Mouse (Mus musculus) neural tube, embryonic 11.5 days (tissue): ENCODE data around the gene Olfm2. TPM values are rescaled to one million over a fixed set of nuclear protein-coding genes. Genes with fewer than 3 reads are reported as not detected.
"Not testable (repeated sequence)": the region's sequence is repeated elsewhere in the genome, so short reads cannot be mapped to it uniquely, and the experiment has no call there.

Experiments used
- ATAC-seq: fragments of 200-750 bp; cut with Nextera tagmentation; 2 replicates; pipeline ENCODE4 v1.8.0; 2017; ENCODE audit warnings: moderate number of reproducible peaks, mild to moderate bottlenecking, moderate TSS enrichment, moderate library complexity; ENCODE audit not compliant: insufficient read depth, low FRiP score, low TSS enrichment
- DNase-seq: peaks from one replicate; pipeline ENCODE4 v3.0.0-alpha.2; 2015; ENCODE audit warnings: low spot score
- H3K27ac ChIP-seq: fragments of 300-500 bp; sonication (generic); 2 replicates; pipeline ENCODE4 v1.5.1; 2014; ENCODE audit warnings: low read depth, mild to moderate bottlenecking, low read length
- H3K27me3 ChIP-seq: fragments of 300-500 bp; sonication (generic); 2 replicates; pipeline ENCODE4 v1.6.1; 2014; ENCODE audit warnings: mild to moderate bottlenecking, low read length, mixed read lengths; ENCODE audit not compliant: control insufficient read depth, insufficient read depth
- H3K36me3 ChIP-seq: fragments of 300-500 bp; sonication (generic); 2 replicates; pipeline ENCODE4 v1.6.1; 2014; ENCODE audit warnings: mild to moderate bottlenecking, low read length, moderate library complexity, mixed read lengths; ENCODE audit not compliant: control insufficient read depth, insufficient read depth
- H3K4me1 ChIP-seq: fragments of 300-500 bp; sonication (generic); 2 replicates; pipeline ENCODE4 v1.6.1; 2014; ENCODE audit warnings: low read length, mixed read lengths; ENCODE audit not compliant: control insufficient read depth, insufficient read depth
- H3K4me2 ChIP-seq: fragments of 300-500 bp; sonication (generic); 2 replicates; pipeline ENCODE4 v1.6.1; 2014; ENCODE audit warnings: low read depth, mild to moderate bottlenecking, moderate library complexity
- H3K4me3 ChIP-seq: fragments of 300-500 bp; sonication (generic); 2 replicates; pipeline ENCODE4 v1.5.1; 2014; ENCODE audit warnings: low read depth, low read length
- H3K9ac ChIP-seq: fragments of 300-500 bp; sonication (generic); 2 replicates; pipeline ENCODE4 v1.6.1; 2014; ENCODE audit warnings: mild to moderate bottlenecking, low read length
- H3K9me3 ChIP-seq: fragments of 300-500 bp; sonication (generic); 2 replicates; pipeline ENCODE4 v1.6.1; 2016; ENCODE audit warnings: low read length; ENCODE audit not compliant: control insufficient read depth
- WGBS: fragments of 180-500 bp; shearing (Covaris S2); extraction: QIAGEN DNeasy Blood & Tissue Kit; methylation state at CpG from one replicate; pipeline ENCODE4 v1.1.7; 2014; 5-methylcytosine and 5-hydroxymethylcytosine counted together
- polyA plus RNA-seq: library from polyadenylated mRNA; unstranded; fragments of >200 nt; fragmentation: Nextera tagmentation; extraction: Ambion mirVana; gene quantifications from 2 replicates; pipeline ENCODE4 v1.2.1, GENCODE M21; 2014

Gene Olfm2
- polyA plus RNA-seq, 1 experiment from 2014 or later = 88.4 TPM

DNA sequence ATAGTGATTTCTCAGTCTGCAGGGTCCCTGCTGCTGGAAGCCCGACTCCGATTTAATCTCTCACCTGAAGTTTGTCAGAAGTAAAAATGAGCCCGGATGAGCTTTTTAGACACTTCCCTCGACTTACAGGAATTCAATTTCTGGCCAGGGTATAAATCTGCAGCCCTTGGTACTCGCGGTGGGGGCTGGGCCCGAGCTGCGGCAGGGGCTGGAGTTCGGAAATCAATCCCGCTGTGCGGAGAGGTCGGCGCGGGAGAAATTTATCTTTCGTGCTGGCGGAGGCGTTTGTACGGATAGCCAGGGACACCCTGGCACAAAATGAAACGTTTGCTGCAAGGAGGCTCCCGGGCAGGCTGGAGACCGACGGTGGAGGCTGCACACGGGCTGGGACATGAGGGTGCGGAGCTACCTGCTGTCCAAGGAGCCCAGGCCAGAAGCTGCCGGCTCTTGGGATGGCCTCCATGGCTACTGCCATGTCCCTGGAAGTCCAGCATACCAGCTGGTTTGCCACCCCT is 51.4 kb downstream of the Olfm2 start:
- Histone ChIP-seq H3K36me3 (no peaks in the 10 kb centered on the region), H3K27ac (peak overlapping the region; percentile 64; the same call in 1 of the 2 replicates), H3K4me1 (peaks cover 44% of the 10 kb centered on the region), H3K27me3 (no peaks in the 10 kb centered on the region), H3K9me3 (no peaks in the 10 kb centered on the region), H3K4me3 (no peak overlapping the region), H3K4me2 (peak overlapping the region; percentile 44), H3K9ac (peak overlapping the region; percentile 44)
- DNase-seq (peak; percentile 57), ATAC-seq (no peak)
- 3% methylated on average over 25 of the region's 25 CpGs for WGBS

DNA sequence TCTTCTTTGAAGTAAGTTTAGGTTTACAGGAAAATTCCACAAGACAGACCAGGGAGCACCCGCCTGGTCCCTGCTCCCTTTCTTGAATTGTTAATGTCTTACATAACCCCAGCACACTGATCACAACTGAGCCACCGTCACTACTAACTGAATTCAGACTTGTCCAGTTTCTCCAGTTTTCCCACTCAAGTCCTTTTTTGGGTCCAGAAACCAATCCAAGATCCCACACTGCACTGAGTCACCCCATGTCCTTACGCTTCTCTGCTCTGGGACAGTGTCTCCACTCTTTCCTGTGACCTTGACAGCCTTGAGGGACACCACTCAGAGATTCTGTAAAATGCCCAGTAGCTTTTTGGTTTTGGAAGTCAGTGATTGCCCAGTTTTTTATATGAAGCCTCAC is 53.3 kb downstream of the Olfm2 start:
- H3K4me3 ChIP-seq = no peak overlapping the region
- no peak overlapping the region for H3K4me2 ChIP-seq
- ATAC-seq (no peak), DNase-seq (no peak)
- 89% methylated on average over 3 of the region's 3 CpGs for WGBS
- H3K27me3 ChIP-seq = no peaks in the 10 kb centered on the region
- H3K9me3 ChIP-seq = no peaks in the 10 kb centered on the region
- H3K4me1 ChIP-seq = peaks cover 45% of the 10 kb centered on the region
- no peaks in the 10 kb centered on the region for H3K36me3 ChIP-seq
- no peak overlapping the region for H3K27ac ChIP-seq
- H3K9ac ChIP-seq = no peak overlapping the region

DNA sequence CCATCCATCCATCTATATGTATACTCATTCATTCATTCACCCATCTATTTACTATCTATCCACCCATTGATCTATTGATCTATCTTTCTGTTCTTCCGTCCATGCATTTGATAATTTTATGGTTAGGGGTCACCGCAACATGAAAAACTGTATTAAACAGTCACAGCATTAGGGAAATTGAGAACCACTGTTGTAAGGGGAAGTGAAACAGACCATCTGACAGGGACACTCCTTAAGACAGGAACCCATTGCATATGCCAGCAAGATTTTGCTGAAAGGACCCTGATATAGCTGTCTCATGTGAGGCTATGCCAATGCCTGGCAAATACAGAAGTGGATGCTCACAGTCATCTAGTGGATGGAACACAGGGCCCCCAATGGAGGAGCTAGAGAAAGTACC is 55.7 kb downstream of the Olfm2 start:
- not testable (repeated sequence) for H3K36me3 ChIP-seq, H3K4me2 ChIP-seq, H3K9me3 ChIP-seq, H3K9ac ChIP-seq, H3K27me3 ChIP-seq, ATAC-seq, DNase-seq, H3K4me3 ChIP-seq, H3K27ac ChIP-seq
- WGBS = 84% methylated on average over 2 of the region's 2 CpGs
- H3K4me1 ChIP-seq = peaks cover 30% of the 10 kb centered on the region

DNA sequence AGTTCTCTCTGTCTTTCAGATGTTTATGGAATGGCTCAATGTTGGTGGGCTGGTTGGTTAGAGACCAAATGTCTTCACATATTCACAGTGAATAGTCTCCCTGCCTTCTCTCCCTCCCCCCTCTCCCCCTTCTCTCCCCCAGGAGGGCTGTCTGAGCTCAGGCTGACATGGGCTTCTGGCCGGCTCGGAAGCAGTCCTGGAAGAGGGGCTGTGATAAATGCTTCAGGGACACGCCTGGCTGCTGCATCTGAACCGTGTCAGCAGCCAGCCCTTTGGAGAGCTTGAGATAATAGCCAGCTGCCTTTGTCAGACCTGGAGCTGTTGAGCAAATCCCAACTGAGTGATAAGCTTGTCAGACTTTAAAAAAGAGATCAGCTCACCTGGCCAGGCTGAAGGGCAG is 56.2 kb downstream of the Olfm2 start:
- H3K36me3 ChIP-seq = no peaks in the 10 kb centered on the region
- peak overlapping the region; percentile 78 for H3K27ac ChIP-seq
- H3K27me3 ChIP-seq = no peaks in the 10 kb centered on the region
- no peak overlapping the region for H3K9ac ChIP-seq
- no peak overlapping the region for H3K4me3 ChIP-seq
- WGBS = 2% methylated on average over 4 of the region's 4 CpGs
- ATAC-seq (peak; percentile 48), DNase-seq (peak; percentile 66)
- no peak overlapping the region for H3K4me2 ChIP-seq
- no peaks in the 10 kb centered on the region for H3K9me3 ChIP-seq
- peaks cover 24% of the 10 kb centered on the region for H3K4me1 ChIP-seq

DNA sequence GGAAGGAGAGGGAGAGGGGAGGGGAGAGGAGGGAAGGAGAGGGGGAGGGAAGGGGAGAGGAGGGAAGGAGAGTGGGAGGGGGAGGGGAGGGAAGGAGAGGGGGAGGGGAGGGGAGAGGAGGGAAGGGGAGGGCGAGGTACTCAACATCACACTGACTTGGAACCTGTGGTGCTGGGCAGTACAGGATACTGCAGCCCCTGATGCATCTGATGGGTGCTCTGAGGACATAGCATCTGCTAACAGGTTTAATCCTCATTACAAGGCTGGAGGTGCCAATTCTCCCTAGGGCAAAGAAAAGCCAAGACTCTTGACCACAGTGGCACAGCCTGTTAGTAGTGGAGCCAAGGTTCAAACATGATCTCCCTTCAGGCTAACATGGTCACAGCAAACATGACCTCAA is 56.7 kb downstream of the Olfm2 start:
- no peak for ATAC-seq
- Histone ChIP-seq H3K9me3 (no peaks in the 10 kb centered on the region), H3K4me2 (no peak overlapping the region)

DNA sequence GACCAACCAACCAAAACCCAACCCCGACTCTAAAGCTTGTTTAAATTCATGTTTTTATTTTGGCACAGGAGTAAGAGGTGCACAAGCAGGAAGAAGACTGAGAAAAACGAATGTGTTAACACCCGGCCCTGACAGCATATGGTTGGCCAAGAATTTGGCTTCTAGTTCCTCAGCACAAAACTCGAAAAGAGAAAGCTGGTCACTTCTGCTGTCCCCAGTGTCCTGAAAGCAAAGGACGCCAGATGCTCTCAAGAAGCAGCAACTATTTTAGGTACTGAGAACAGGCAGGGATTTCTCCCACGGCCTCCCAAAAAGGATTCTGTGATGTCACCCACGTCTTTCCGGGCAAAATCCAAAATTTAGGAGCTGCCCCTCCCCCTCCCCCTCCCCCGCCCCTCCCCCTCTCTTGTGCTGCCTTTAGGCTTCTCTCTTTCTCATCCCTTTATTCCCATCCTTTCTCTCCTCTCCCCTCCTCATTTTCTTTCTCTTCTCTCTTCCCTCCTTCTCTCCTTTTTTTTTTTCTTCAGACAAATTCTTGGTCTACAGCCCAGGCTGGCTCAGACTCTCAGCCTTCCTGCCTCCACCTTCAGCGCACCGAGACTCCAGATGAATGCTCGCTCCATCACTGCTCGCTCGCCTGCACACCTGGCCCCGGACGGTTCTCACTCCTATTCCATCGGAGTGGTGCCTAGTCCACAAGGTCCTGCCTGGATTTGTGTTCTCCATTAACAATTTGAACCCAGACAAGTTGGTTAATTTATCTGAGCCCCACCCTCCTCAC is 60.9 kb downstream of the Olfm2 start:
- Histone ChIP-seq H3K4me1 (peaks cover 9% of the 10 kb centered on the region), H3K4me2 (no peak overlapping the region), H3K27ac (no peak overlapping the region), H3K9me3 (no peaks in the 10 kb centered on the region), H3K36me3 (no peaks in the 10 kb centered on the region), H3K27me3 (no peaks in the 10 kb centered on the region), H3K9ac (no peak overlapping the region), H3K4me3 (no peak overlapping the region)
- DNase-seq = no peak
- WGBS = 59% methylated on average over 17 of the region's 17 CpGs
- ATAC-seq = no peak

More for the DNA sequence above, 56.7 kb downstream of the Olfm2 start:
- WGBS = 54% methylated on average over 1 of the region's 1 CpGs
- no peak for DNase-seq
- peaks cover 19% of the 10 kb centered on the region for H3K4me1 ChIP-seq
- H3K27ac ChIP-seq = peak overlapping the region; percentile 78
- H3K27me3 ChIP-seq = no peaks in the 10 kb centered on the region
- H3K9ac ChIP-seq = no peak overlapping the region
- H3K36me3 ChIP-seq = no peaks in the 10 kb centered on the region
- H3K4me3 ChIP-seq = no peak overlapping the region

DNA sequence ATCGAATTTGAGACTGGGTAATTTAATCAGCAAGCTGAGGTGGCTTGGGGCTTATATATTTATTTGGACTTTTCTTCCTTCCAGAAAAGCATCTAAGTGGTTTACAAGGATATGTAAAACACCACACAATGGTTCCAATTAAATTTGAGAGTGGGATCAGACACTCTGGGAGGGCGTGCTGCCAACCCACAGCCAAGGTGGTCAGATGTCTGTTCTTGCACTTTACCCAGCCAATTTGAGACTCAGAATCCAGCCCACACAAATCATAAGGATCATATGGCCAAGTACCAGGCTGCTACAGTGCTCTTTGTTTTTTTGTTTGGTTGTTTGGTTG is 63.8 kb downstream of the Olfm2 start:
- Histone ChIP-seq H3K4me2 (no peak overlapping the region), H3K27ac (no peak overlapping the region), H3K36me3 (no peaks in the 10 kb centered on the region), H3K4me1 (no peaks in the 10 kb centered on the region), H3K27me3 (no peaks in the 10 kb centered on the region), H3K9ac (no peak overlapping the region), H3K4me3 (no peak overlapping the region), H3K9me3 (no peaks in the 10 kb centered on the region)
- no peak for DNase-seq
- no peak for ATAC-seq
- WGBS = 77% methylated on average over 2 of the region's 2 CpGs

DNA sequence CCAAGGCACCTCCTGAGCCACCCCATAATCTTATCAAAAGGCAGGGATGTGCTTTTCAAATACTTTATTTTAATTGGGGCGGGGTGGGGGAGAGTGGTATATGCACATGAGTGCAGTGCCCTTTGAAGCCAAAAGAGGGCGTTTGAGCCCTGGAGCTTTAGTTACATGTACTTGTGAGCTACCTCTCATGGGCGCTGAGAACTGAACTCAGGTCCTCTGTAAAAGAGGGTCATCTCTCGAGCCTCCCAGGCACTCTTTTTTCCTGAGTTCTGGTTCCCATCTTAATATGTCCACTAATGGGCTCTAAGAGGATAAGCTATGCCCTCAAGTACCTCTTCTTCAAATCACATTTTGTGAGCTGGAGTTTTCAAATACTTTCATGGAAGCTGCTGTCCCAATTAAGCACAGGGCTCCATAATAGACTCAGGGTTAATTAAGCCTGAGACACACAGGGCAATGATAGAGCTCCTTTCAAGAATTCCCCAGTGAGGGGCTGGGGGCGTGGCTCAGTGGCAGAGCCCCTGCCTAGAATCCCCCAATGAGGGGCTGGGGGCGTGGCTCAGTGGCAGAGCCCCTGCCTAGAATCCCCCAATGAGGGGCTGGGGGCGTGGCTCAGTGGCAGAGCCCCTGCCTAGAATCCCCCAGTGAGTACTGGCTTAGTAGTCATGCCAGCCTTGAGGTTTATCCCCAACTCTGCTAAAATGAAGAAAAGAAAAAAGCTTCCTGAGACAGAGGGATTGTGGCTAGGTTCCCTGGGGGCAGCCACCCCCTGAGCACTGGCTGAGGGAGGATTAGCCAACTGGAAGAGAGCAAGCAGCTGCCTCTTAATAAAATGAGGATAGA is 64.4 kb downstream of the Olfm2 start:
- DNase-seq (no peak), ATAC-seq (peak; percentile 15; the same call in 1 of the 2 replicates)
- Histone ChIP-seq H3K36me3 (no peaks in the 10 kb centered on the region), H3K4me3 (no peak overlapping the region), H3K9ac (no peak overlapping the region), H3K27me3 (no peaks in the 10 kb centered on the region), H3K9me3 (no peaks in the 10 kb centered on the region), H3K4me1 (no peaks in the 10 kb centered on the region), H3K27ac (no peak overlapping the region), H3K4me2 (no peak overlapping the region)
- 52% methylated on average over 6 of the region's 7 CpGs for WGBS
